Mouse (Mus musculus) heart, embryonic 11.5 days (tissue): ENCODE measurements around the gene Tango2. TPM values are rescaled to one million over a fixed set of nuclear protein-coding genes. Genes with fewer than 3 reads are reported as not detected.

Experiments
- ATAC-seq: fragments of 200-750 bp; cut with Nextera tagmentation; replicated peaks from 2 replicates; pipeline ENCODE4 v1.8.0; 2017; ENCODE audit warnings: moderate library complexity; ENCODE audit not compliant: insufficient number of reproducible peaks, low FRiP score, low TSS enrichment
- H3K27ac ChIP-seq: fragments of 300-500 bp; sonication (generic); 2 replicates; pipeline ENCODE4 v1.5.1; 2014; ENCODE audit warnings: mild to moderate bottlenecking, low read depth, low read length
- H3K27me3 ChIP-seq: fragments of 300-500 bp; sonication (generic); 2 replicates; pipeline ENCODE4 v1.6.1; 2014; ENCODE audit warnings: mild to moderate bottlenecking, low read length, mixed read lengths; ENCODE audit not compliant: control insufficient read depth, insufficient read depth
- H3K36me3 ChIP-seq: fragments of 300-500 bp; sonication (generic); 2 replicates; pipeline ENCODE4 v1.6.1; 2014; ENCODE audit warnings: mild to moderate bottlenecking, low read length, moderate library complexity, mixed read lengths; ENCODE audit not compliant: control insufficient read depth, insufficient read depth
- H3K4me1 ChIP-seq: fragments of 300-500 bp; sonication (generic); 2 replicates; pipeline ENCODE4 v1.6.1; 2014; ENCODE audit warnings: low read length; ENCODE audit not compliant: control insufficient read depth, insufficient read depth
- H3K4me2 ChIP-seq: fragments of 300-500 bp; sonication (generic); 2 replicates; pipeline ENCODE4 v1.6.1; 2014; ENCODE audit warnings: mild to moderate bottlenecking, moderate library complexity
- H3K4me3 ChIP-seq: fragments of 300-500 bp; sonication (generic); 2 replicates; pipeline ENCODE4 v1.5.1; 2014; ENCODE audit warnings: low read depth, low read length
- H3K9ac ChIP-seq: fragments of 300-500 bp; sonication (generic); 2 replicates; pipeline ENCODE4 v1.6.1; 2014; ENCODE audit warnings: mild to moderate bottlenecking, low read depth, low read length, moderate library complexity
- H3K9me3 ChIP-seq: fragments of 300-500 bp; sonication (generic); replicated peaks from 2 replicates; pipeline ENCODE4 v1.6.1; 2016; ENCODE audit warnings: low read length; ENCODE audit not compliant: control insufficient read depth
- WGBS: fragments of 180-500 bp; shearing (Covaris S2); extraction: QIAGEN DNeasy Blood & Tissue Kit; methylation state at CpG from one replicate; pipeline ENCODE4 v1.1.7; 2014; ENCODE audit not compliant: insufficient replicate concordance; 5-methylcytosine and 5-hydroxymethylcytosine counted together
- polyA plus RNA-seq: library from polyadenylated mRNA; unstranded; fragments of >200 nt; fragmentation: Nextera tagmentation; extraction: Ambion mirVana; gene quantifications from 2 replicates; pipeline ENCODE4 v1.2.1, GENCODE M21; 2014

Tango2 gene
- polyA plus RNA-seq, 1 experiment from 2014 or later: 62.1 TPM

- H3K27me3 ChIP-seq: no peaks in the 10 kb centered on the region
- no peak overlapping the region for H3K4me2 ChIP-seq
- H3K27ac ChIP-seq: no peak overlapping the region
- H3K36me3 ChIP-seq: no peaks in the 10 kb centered on the region
- H3K4me3 ChIP-seq: no peak overlapping the region
- H3K9ac ChIP-seq: no peak overlapping the region
- no peaks in the 10 kb centered on the region for H3K9me3 ChIP-seq
- 65% methylated on average over 5 of the region's 5 CpGs for WGBS
- ATAC-seq: no peak
- peaks cover 30% of the 10 kb centered on the region for H3K4me1 ChIP-seq
Measured at GRCm38 (mm10) chr16:18385411-18385810, 37.5 kb upstream of the Tango2 start.

GRCm38 (mm10) chr16:18384659-18385058 lies 36.8 kb upstream of the Tango2 start:
- Histone ChIP-seq H3K27ac (no peak overlapping the region), H3K9ac (no peak overlapping the region), H3K36me3 (no peaks in the 10 kb centered on the region), H3K9me3 (no peaks in the 10 kb centered on the region), H3K4me1 (peaks cover 31% of the 10 kb centered on the region), H3K4me3 (no peak overlapping the region), H3K27me3 (no peaks in the 10 kb centered on the region), H3K4me2 (no peak overlapping the region)
- 79% methylated on average over 8 of the region's 8 CpGs for WGBS
- ATAC-seq: no peak

- H3K36me3 ChIP-seq: no peaks in the 10 kb centered on the region
- H3K4me3 ChIP-seq: no peak overlapping the region
- no peak overlapping the region for H3K4me2 ChIP-seq
- 85% methylated on average over 7 of the region's 7 CpGs for WGBS
- no peak overlapping the region for H3K9ac ChIP-seq
- H3K27me3 ChIP-seq: no peaks in the 10 kb centered on the region
- no peak for ATAC-seq
- no peaks in the 10 kb centered on the region for H3K9me3 ChIP-seq
- H3K27ac ChIP-seq: no peak overlapping the region
- H3K4me1 ChIP-seq: peaks cover 32% of the 10 kb centered on the region
Measured at GRCm38 (mm10) chr16:18384211-18384610, 36.3 kb upstream of the Tango2 start.

GRCm38 (mm10) chr16:18383756-18384155 lies 35.9 kb upstream of the Tango2 start:
- ATAC-seq: no peak
- Histone ChIP-seq H3K9me3 (no peaks in the 10 kb centered on the region), H3K9ac (no peak overlapping the region), H3K4me2 (no peak overlapping the region), H3K36me3 (no peaks in the 10 kb centered on the region), H3K27me3 (no peaks in the 10 kb centered on the region), H3K4me3 (no peak overlapping the region), H3K27ac (no peak overlapping the region), H3K4me1 (peaks cover 28% of the 10 kb centered on the region)
- 23% methylated on average over 3 of the region's 3 CpGs for WGBS

- Histone ChIP-seq H3K4me2 (no peak overlapping the region), H3K9me3 (no peaks in the 10 kb centered on the region), H3K4me1 (peaks cover 22% of the 10 kb centered on the region), H3K27ac (no peak overlapping the region), H3K4me3 (no peak overlapping the region), H3K36me3 (no peaks in the 10 kb centered on the region), H3K27me3 (no peaks in the 10 kb centered on the region), H3K9ac (no peak overlapping the region)
- no peak for ATAC-seq
- WGBS: 78% methylated on average over 9 of the region's 9 CpGs
Measured at GRCm38 (mm10) chr16:18383045-18383726, 35.3 kb upstream of the Tango2 start.

- no peak for ATAC-seq
- no peak overlapping the region for H3K9ac ChIP-seq
- H3K27ac ChIP-seq: no peak overlapping the region
- no peaks in the 10 kb centered on the region for H3K27me3 ChIP-seq
- H3K4me1 ChIP-seq: peaks cover 16% of the 10 kb centered on the region
- WGBS: 59% methylated on average over 6 of the region's 6 CpGs
- H3K4me2 ChIP-seq: no peak overlapping the region
- no peaks in the 10 kb centered on the region for H3K36me3 ChIP-seq
- H3K9me3 ChIP-seq: no peaks in the 10 kb centered on the region
- H3K4me3 ChIP-seq: no peak overlapping the region
Measured at GRCm38 (mm10) chr16:18381621-18382258, 33.8 kb upstream of the Tango2 start.

GRCm38 (mm10) chr16:18380495-18381063 lies 32.7 kb upstream of the Tango2 start:
- WGBS: 53% methylated on average over 6 of the region's 6 CpGs
- no peak for ATAC-seq
- no peak overlapping the region for H3K4me2 ChIP-seq
- H3K9ac ChIP-seq: no peak overlapping the region
- H3K4me3 ChIP-seq: no peak overlapping the region
- no peaks in the 10 kb centered on the region for H3K9me3 ChIP-seq
- H3K36me3 ChIP-seq: no peaks in the 10 kb centered on the region
- H3K27me3 ChIP-seq: no peaks in the 10 kb centered on the region
- no peak overlapping the region for H3K27ac ChIP-seq
- peaks cover 18% of the 10 kb centered on the region for H3K4me1 ChIP-seq

GRCm38 (mm10) chr16:18379338-18380001 lies 31.6 kb upstream of the Tango2 start:
- H3K27ac ChIP-seq: no peak overlapping the region
- WGBS: 66% methylated on average over 8 of the region's 8 CpGs
- 0 out of 2 replicates have a peak, but pooled peaks have one; percentile 28 for ATAC-seq

More at GRCm38 (mm10) chr16:18379338-18380001, 31.6 kb upstream of the Tango2 start:
- no peak overlapping the region for H3K4me3 ChIP-seq
- no peaks in the 10 kb centered on the region for H3K27me3 ChIP-seq
- no peak overlapping the region for H3K9ac ChIP-seq
- no peaks in the 10 kb centered on the region for H3K36me3 ChIP-seq
- H3K9me3 ChIP-seq: no peaks in the 10 kb centered on the region
- H3K4me1 ChIP-seq: peaks cover 18% of the 10 kb centered on the region
- no peak overlapping the region for H3K4me2 ChIP-seq
